Mouse (Mus musculus) cortical plate, adult 2 months (tissue): Measurements from ENCODE around the gene Bpi.

Experiments
- CTCF ChIP-seq: fragments of 200-500 bp; IDR thresholded peaks from 2 replicates; pipeline ENCODE4 v1.5.1; 2011; ENCODE audit warnings: mild to moderate bottlenecking, control low read depth, low read length; ENCODE audit not compliant: insufficient read depth; ENCODE audit errors: extremely low read depth
- POLR2A ChIP-seq: fragments of 200-500 bp; IDR thresholded peaks from 2 replicates; pipeline ENCODE4 v1.6.1; 2011; ENCODE audit warnings: mild to moderate bottlenecking, low read length, control low read depth; ENCODE audit not compliant: insufficient read depth; ENCODE audit errors: extremely low read depth

GRCm38 (mm10) chr2:158219562-158219961 lies 38.3 kb upstream of the Bpi start:
- TF ChIP-seq CTCF: no peak
- TF ChIP-seq POLR2A: no peak
